Mouse (Mus musculus) small intestine, adult 2 months (tissue): ENCODE measurements around the gene Ptrh2.

Experiments used
- CTCF ChIP-seq: fragments of 200-500 bp; IDR thresholded peaks from 2 replicates; pipeline ENCODE4 v1.5.1; 2012; ENCODE audit warnings: low read depth, mild to moderate bottlenecking, control low read depth, inconsistent platforms, low read length, moderate library complexity, mixed read lengths; ENCODE audit not compliant: insufficient replicate concordance, insufficient read length; ENCODE audit errors: extremely low read depth
- POLR2A ChIP-seq: fragments of 200-500 bp; IDR thresholded peaks from 2 replicates; pipeline ENCODE4 v1.6.1; 2012; ENCODE audit warnings: low read depth, mild to moderate bottlenecking, control low read depth, inconsistent platforms, low read length, moderate library complexity

GRCm38 (mm10) chr11:86718369-86718768, 34.6 kb downstream of the Ptrh2 start:
- no peak for TF ChIP-seq CTCF
- no peak for TF ChIP-seq POLR2A
